Mouse (Mus musculus): ENCODE data around the gene Lysmd1.
A peak's percentile ranks its signal among the peaks of the same experiment; 100 is the strongest.

DNA sequence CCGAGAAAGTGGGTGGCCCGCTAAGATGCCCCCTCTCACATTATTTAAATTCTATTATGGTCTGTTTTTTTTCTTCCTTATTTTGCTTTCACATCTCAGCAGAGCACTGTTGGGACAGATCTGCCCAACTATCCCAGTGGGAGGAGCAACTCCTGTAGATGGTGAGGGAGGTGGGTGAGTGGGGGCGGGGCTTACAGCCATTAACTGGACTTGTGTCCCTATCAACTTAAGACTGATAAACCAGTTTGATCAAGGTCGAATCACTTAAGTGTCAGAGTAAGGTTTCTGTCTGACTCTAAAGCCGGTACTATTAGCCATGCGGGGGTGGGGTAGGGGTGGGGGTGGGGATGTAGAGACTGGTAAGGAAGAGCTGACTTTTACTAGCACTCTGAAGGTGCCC is 1.1 kb downstream of the Lysmd1 start:
- no peak for TF ChIP-seq TCF12 (IDR thresholded peaks at IDR 0.05; ENCODE audit: insufficient read depth, poor library complexity, severe bottlenecking)
- TF ChIP-seq E2F4 (IDR thresholded peaks at IDR 0.05; ENCODE audit: insufficient read depth): no peak
- no peak for TF ChIP-seq MAX (IDR thresholded peaks at IDR 0.05; ENCODE audit: low read depth)
- peak; percentile 24 for TF ChIP-seq POLR2A (IDR thresholded peaks at IDR 0.05; ENCODE audit: insufficient read length, low read depth)
- no peak for TF ChIP-seq MYOD1 (IDR thresholded peaks at IDR 0.05; ENCODE audit: control insufficient read depth in 1 of 3, insufficient read length in 2 of 3, low read depth in 2 of 3)
- no peak for TF ChIP-seq POLR2AphosphoS2 (IDR thresholded peaks at IDR 0.05; ENCODE audit: insufficient read length, low read depth)
- TF ChIP-seq USF1 (IDR thresholded peaks at IDR 0.05; ENCODE audit: low read depth): no peak
- no peak for TF ChIP-seq CEBPB (IDR thresholded peaks at IDR 0.05; ENCODE audit: insufficient read depth, poor library complexity, severe bottlenecking)
- no peak for TF ChIP-seq TCF3 (IDR thresholded peaks at IDR 0.05; ENCODE audit: insufficient read length, low read depth)
- no peak for TF ChIP-seq MYOG (IDR thresholded peaks at IDR 0.05; ENCODE audit: control insufficient read depth in 1 of 3, insufficient read depth in 1 of 3, insufficient read length in 2 of 3, low read depth in 2 of 3)
- no peak for TF ChIP-seq REST (IDR thresholded peaks at IDR 0.05; ENCODE audit: insufficient read depth, insufficient read length)
- no peak for TF ChIP-seq SRF (IDR thresholded peaks at IDR 0.05; ENCODE audit: control insufficient read depth, insufficient read length, low read depth)
